Mouse (Mus musculus) lung, adult 2 months (tissue): Measurements from ENCODE around the gene Lst1.

Experiments used
- CTCF ChIP-seq: fragments of 200-500 bp; IDR thresholded peaks from 2 replicates; pipeline ENCODE4 v1.5.1; 2011; ENCODE audit warnings: mild to moderate bottlenecking, low read length, control low read depth; ENCODE audit not compliant: insufficient read depth
- POLR2A ChIP-seq: fragments of 200-500 bp; IDR thresholded peaks from 2 replicates; pipeline ENCODE4 v1.6.1; 2011; ENCODE audit warnings: low read depth, mild to moderate bottlenecking, control low read depth, low read length, borderline replicate concordance; ENCODE audit errors: extremely low read depth

DNA sequence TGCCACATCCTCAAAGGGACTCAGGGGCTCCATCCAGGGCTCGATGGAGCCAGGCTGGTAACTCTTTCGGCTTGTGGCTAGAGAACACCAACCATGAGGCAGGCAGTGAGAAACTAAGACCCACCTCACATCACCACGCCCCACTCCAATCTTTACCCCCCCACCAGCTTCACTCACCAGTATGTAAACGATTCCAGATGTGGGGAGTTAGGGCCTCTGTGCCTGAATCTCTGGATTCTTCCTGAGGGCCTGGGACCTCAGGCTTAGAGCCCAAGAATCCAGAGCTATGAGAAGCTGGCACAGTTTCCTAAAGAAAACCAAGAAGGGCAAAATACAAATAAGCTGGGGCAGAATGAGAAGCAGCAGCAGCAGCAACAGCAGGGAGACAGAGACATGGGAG lies 34.3 kb downstream of the Lst1 start:
- TF ChIP-seq CTCF (no peak), POLR2A (no peak)
